13 mouse cellular contexts compared by ENCODE assay signal in genomic region chr12:84181999-84182398, GRCm38 (mm10). TPM values are rescaled to one million over a fixed set of nuclear protein-coding genes. Genes with fewer than 3 reads are reported as not detected.
DNase-seq lines count a peak whose midpoint lies in the region; ATAC-seq and TF ChIP-seq lines count a peak whose summit lies in the region.
"Had no signal": no experiment of that assay in that cellular context is flagged by ENCODE, and none has a peak within 500 bp of the region (broad histone marks: within the 10 kb centered on the region; RNA-seq: fewer than 3 reads in every experiment).

No protein-coding gene starts in this region.

- peak overlapping the region; percentile 54 for H3K4me2 ChIP-seq in heart, embryonic 13.5 days
- H3K4me2 ChIP-seq in lung, embryonic 14.5 days, result no peak overlapping the region
- no peak overlapping the region for H3K4me2 ChIP-seq in forebrain, embryonic 12.5 days
- H3K4me2 ChIP-seq in liver, embryonic 15.5 days, result peak overlapping the region; percentile 45

- H3K9me3 ChIP-seq in heart, embryonic 13.5 days, result no peaks in the 10 kb centered on the region
- no peaks in the 10 kb centered on the region for H3K9me3 ChIP-seq in lung, embryonic 14.5 days (ENCODE audit: low read depth, low read length)
- H3K9me3 ChIP-seq in forebrain, embryonic 12.5 days, result no peaks in the 10 kb centered on the region
- no peaks in the 10 kb centered on the region; the same call in 1 of the 2 replicates for H3K9me3 ChIP-seq in liver, embryonic 15.5 days (replicated peaks)

- no peak for TF ChIP-seq CTCF in lung, embryonic 14.5 days (IDR thresholded peaks at IDR 0.05; ENCODE audit: low read depth)

- ATAC-seq in heart, embryonic 13.5 days (ENCODE audit: extremely low read depth, insufficient number of reproducible peaks, low FRiP score, low TSS enrichment), result no peak
- ATAC-seq in lung, embryonic 14.5 days (ENCODE audit: insufficient read depth), result no peak
- no peak for ATAC-seq in forebrain, embryonic 12.5 days (ENCODE audit: low FRiP score)
- no peak for ATAC-seq in liver, embryonic 15.5 days (ENCODE audit: insufficient read depth)

- H3K36me3 ChIP-seq in heart, embryonic 13.5 days, result peaks cover 9% of the 10 kb centered on the region; the same call in 1 of the 2 replicates
- H3K36me3 ChIP-seq in lung, embryonic 14.5 days (ENCODE audit: insufficient read depth), result 0 out of 2 replicates have a peak, but pooled peaks cover 9% of the 10 kb centered on the region
- H3K36me3 ChIP-seq in forebrain, embryonic 12.5 days (replicated peaks), result peaks cover 8% of the 10 kb centered on the region
- H3K36me3 ChIP-seq in liver, embryonic 15.5 days (replicated peaks), result peaks cover 52% of the 10 kb centered on the region

- H3K27me3 ChIP-seq in heart, embryonic 13.5 days (replicated peaks), result no peaks in the 10 kb centered on the region
- H3K27me3 ChIP-seq in lung, embryonic 14.5 days (ENCODE audit: insufficient read depth, low read length), result no peaks in the 10 kb centered on the region
- H3K27me3 ChIP-seq in forebrain, embryonic 12.5 days, result no peaks in the 10 kb centered on the region
- no peaks in the 10 kb centered on the region for H3K27me3 ChIP-seq in liver, embryonic 15.5 days

- WGBS in heart, embryonic 13.5 days, result 73% methylated on average over 6 of the region's 6 CpGs
- 62% methylated on average over 6 of the region's 6 CpGs for WGBS in lung, embryonic 14.5 days
- 77% methylated on average over 6 of the region's 6 CpGs for WGBS in forebrain, embryonic 12.5 days
- WGBS in liver, embryonic 15.5 days (ENCODE audit: insufficient replicate concordance), result 72% methylated on average over 6 of the region's 6 CpGs

- peak overlapping the region; percentile 85 for H3K27ac ChIP-seq in heart, embryonic 13.5 days (replicated peaks)
- H3K27ac ChIP-seq in lung, embryonic 14.5 days (ENCODE audit: low read depth), result peak overlapping the region; percentile 82; the same call in 1 of the 2 replicates
- peak overlapping the region; percentile 88 for H3K27ac ChIP-seq in forebrain, embryonic 12.5 days
- H3K27ac ChIP-seq in liver, embryonic 15.5 days (replicated peaks), result peak overlapping the region; percentile 78

- no peak for DNase-seq in heart, postnatal 36 days
- no peak for DNase-seq in lung, embryonic 14.5 days
- DNase-seq in lung, adult 18-20 months, result no peak
- no peak for DNase-seq in testis, postnatal 10 days (ENCODE audit: low spot score)
- DNase-seq in ovary, postnatal 14 days (ENCODE audit: low spot score), result no peak
- DNase-seq: cerebellum, postnatal 25 days; layer of hippocampus, adult 9-11 months; right cerebral cortex, postnatal 25 days had no signal

- intact Hi-C loops in heart, postnatal 36 days (cut with DNase I), result no loop called here

- H3K4me1 ChIP-seq in heart, embryonic 13.5 days, result peaks cover 78% of the 10 kb centered on the region
- peaks cover 56% of the 10 kb centered on the region for H3K4me1 ChIP-seq in lung, embryonic 14.5 days (ENCODE audit: insufficient read depth)
- H3K4me1 ChIP-seq in forebrain, embryonic 12.5 days, result peaks cover 57% of the 10 kb centered on the region
- peaks cover 87% of the 10 kb centered on the region for H3K4me1 ChIP-seq in liver, embryonic 15.5 days (replicated peaks)

- no peak overlapping the region for H3K4me3 ChIP-seq in heart, embryonic 13.5 days
- no peak overlapping the region for H3K4me3 ChIP-seq in lung, embryonic 14.5 days (ENCODE audit: low read depth, low read length)
- no peak overlapping the region for H3K4me3 ChIP-seq in forebrain, embryonic 12.5 days (replicated peaks)
- no peak overlapping the region for H3K4me3 ChIP-seq in liver, embryonic 15.5 days (replicated peaks)
- H3K4me3 ChIP-seq: erythroblast, embryonic 14.5 days; myocyte had no signal

- H3K9ac ChIP-seq in heart, embryonic 13.5 days, result peak overlapping the region; percentile 54
- H3K9ac ChIP-seq in lung, embryonic 14.5 days, result no peak overlapping the region
- no peak overlapping the region for H3K9ac ChIP-seq in forebrain, embryonic 12.5 days
- H3K9ac ChIP-seq in liver, embryonic 15.5 days, result 0 out of 2 replicates have a peak overlapping the region, but pooled peaks have one; percentile 25

RNA-seq across cellular contexts. Expression of gene Pnma1, which starts 33.7 kb away (rescaled TPM):
- 0.48 and 0.65 TPM in 2 replicates for polyA plus RNA-seq in heart, embryonic 13.5 days (2015; fragmentation: Nextera tagmentation; extraction: Ambion mirVana)
- under 1 TPM; 0.11 to 0.22 TPM for total RNA-seq in heart, postnatal 36 days (2021)
- 0.68 and 0.79 TPM in 2 replicates for polyA plus RNA-seq in lung, embryonic 14.5 days (2014; fragmentation: Nextera tagmentation; extraction: Ambion mirVana)
- polyA plus RNA-seq in forebrain, embryonic 12.5 days (2016; fragmentation: Nextera tagmentation; extraction: Ambion mirVana), result 2.8 and 3.4 TPM in 2 replicates
- 0.16 and 0.24 TPM in 2 replicates for polyA plus RNA-seq in liver, embryonic 15.5 days (2015; fragmentation: Nextera tagmentation; extraction: Ambion mirVana)

RNA-seq across cellular contexts. Expression of gene Elmsan1, which starts 36.7 kb away (rescaled TPM):
- polyA plus RNA-seq in heart, embryonic 13.5 days (2015; fragmentation: Nextera tagmentation; extraction: Ambion mirVana), result 6.8 and 7.3 TPM in 2 replicates
- total RNA-seq in heart, postnatal 36 days (2021), result 10 to 100 TPM; 15.6 to 15.9 TPM
- 11.3 and 12.3 TPM in 2 replicates for polyA plus RNA-seq in lung, embryonic 14.5 days (2014; fragmentation: Nextera tagmentation; extraction: Ambion mirVana)
- 6.8 and 7.8 TPM in 2 replicates for polyA plus RNA-seq in forebrain, embryonic 12.5 days (2016; fragmentation: Nextera tagmentation; extraction: Ambion mirVana)
- polyA plus RNA-seq in liver, embryonic 15.5 days (2015; fragmentation: Nextera tagmentation; extraction: Ambion mirVana), result 7.7 and 8.7 TPM in 2 replicates

Comparison
In these comparisons a context has a peak if more than half of its experiments do, and no peak if none do; other contexts are left out.
1. H3K4me2 ChIP-seq: peak in heart, embryonic 13.5 days (single experiment) and liver, embryonic 15.5 days (single experiment); none in lung, embryonic 14.5 days (single experiment) and forebrain, embryonic 12.5 days (single experiment).
2. H3K9ac ChIP-seq: peak in heart, embryonic 13.5 days (single experiment) and liver, embryonic 15.5 days (single experiment); none in lung, embryonic 14.5 days (single experiment) and forebrain, embryonic 12.5 days (single experiment).
3. Peak in every context shown above with its lines, with median percentiles within 50 percentile points of each other: H3K27ac ChIP-seq.